Mouse (Mus musculus) bone marrow macrophage, adult 2 months (primary cell): Measurements from ENCODE around the gene Basp1.

Source experiments
- CTCF ChIP-seq: IDR thresholded peaks from 2 replicates; pipeline ENCODE4 v1.5.1; 2012; ENCODE audit warnings: low read depth, mild to moderate bottlenecking, low read length, moderate library complexity
- POLR2A ChIP-seq: IDR thresholded peaks from 2 replicates; pipeline ENCODE4 v1.6.1; 2012; ENCODE audit warnings: mild to moderate bottlenecking, low read depth, low read length, borderline replicate concordance

DNA sequence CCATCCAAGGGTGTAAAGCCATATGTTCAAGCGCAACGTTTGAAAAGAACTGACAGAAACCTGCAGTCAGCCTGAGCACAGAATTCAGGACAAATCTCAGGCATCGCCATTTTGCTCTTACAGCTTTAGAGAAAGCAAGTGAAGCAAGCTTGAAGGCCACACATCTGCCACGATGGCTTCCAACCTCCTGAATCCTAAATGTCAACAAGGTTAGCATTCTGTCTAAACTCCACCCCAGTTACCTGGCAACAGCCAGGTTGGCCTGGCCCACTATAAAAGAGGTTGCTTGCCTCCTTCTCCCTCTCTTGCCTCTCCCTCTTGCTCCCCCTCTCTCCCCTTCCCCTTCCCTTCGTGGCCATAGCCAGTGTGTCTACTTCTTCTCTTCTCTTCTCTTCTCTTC is 33.5 kb downstream of the Basp1 start:
- TF ChIP-seq POLR2A (no peak), CTCF (no peak)
